Mouse (Mus musculus): ENCODE results near the gene Dkkl1.
"Not testable (repeated sequence)": the region's sequence is repeated elsewhere in the genome, so short reads cannot be mapped to it uniquely, and the experiment has no call there.

The Dkkl1 gene

DNA sequence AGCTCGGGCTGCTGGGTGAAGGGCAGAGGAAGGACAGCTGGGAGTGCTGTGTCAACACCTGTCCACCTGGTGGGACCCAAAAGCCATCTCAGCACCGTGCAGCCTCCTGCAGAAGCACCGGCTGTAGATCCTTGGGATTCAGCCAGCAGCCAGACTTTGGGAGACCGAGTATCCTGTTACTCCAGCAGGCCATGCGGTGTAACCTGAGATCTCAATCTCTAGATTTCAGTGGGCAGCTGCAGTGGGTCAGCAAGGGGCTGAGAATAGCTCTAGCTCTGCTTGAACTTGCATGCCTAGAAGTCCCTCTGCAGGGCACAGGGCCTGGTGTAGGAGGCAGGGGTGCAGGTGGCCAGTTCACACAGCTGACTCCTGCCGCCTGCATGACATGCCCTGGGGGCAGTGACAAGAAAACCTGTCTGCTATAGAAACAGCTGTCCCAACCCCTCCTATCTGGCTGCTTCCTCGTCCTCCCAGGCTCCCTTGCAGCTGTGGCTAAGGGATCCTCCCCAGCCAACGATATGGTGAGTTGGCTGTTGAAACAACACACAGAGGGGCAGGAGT is 20.1 kb downstream of the Dkkl1 start:
- no peak for DNase-seq

- no peak for DNase-seq
These were observed 20.8 kb downstream of the Dkkl1 start for GRCm38 (mm10) chr7:45191161-45191560.

DNA sequence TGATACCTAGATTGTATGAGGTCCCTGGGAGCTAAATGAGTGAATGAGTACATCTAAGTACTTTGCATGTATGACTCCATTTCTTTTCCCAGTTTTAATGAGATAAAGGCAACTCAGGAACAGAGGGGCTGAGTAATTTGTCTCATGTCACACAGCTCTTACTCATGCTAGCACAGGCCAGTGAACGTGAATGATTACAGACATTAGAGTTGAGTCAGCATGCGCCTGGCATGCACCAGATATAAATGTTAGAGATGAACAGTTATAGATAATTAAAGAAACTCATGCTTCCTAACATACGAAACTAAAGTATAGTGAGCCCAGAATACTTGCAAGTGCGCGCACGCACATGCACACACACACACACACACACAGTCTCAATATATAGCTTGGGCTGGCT is 21.8 kb downstream of the Dkkl1 start:
- DNase-seq, result no peak

DNA sequence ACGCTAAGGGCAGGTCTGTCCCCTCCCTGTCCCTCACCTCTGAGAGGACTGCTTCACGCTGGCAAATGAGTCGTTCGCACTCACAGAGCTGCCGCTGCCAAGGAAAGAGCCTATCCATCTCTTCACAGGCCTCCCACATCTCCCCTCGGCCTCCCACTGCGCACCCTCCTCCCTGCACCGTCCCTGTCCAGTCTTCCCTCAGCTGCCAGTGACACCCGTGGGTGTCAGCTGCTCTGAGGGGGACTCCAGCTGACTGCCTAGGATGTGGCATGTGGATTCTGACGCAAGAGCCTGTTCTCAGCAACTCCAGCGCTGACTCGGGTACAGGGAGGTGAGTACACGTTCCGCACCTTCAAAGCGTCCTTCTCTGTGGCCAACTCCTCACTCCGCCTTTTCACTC is 22.3 kb downstream of the Dkkl1 start:
- no peak for DNase-seq

DNA sequence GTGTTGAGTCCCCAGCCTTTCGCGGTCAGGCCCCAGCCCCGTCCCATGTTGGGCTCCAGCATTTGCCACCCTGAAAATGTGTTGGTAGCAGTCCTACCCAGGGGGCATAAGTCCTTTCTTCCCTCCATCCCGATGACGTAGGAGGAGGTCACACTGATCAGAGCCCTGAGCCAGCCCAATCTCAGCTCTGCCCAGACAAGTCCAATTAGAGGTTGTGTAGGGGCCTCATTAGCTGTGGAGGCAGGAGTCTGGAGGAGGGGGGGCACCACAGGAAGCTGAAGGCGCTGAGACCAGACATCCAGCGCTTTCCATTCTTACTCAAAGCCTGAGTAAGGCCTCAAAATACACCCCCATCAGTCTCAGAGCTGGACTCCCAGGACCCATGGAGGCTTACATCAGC is 26.0 kb downstream of the Dkkl1 start:
- DNase-seq, result no peak

DNA sequence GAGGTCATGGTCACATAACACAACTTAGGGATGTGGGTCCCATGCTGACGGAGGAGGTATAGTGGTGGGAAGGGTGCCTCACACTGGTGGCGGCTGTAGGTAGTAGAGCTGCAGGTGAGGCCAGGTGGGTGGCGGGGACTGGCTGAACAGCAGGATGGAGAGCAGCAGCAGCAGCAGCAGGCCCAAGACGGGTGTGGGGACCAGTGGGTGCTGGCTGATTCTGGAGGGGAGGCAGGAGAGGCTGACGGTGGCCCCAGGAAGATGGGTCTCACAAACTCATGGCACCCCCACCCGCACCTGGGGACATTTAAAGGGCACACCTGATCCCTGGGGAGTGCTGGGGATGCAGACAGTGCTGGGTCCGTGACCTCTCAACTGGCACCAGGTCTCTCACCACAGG is 28.3 kb downstream of the Dkkl1 start:
- no peak for DNase-seq

GRCm38 (mm10) chr7:45182606-45183005 is 29.3 kb downstream of the Dkkl1 start:
- no peak for DNase-seq

GRCm38 (mm10) chr7:45182199-45182601 is 29.7 kb downstream of the Dkkl1 start:
- DNase-seq, result peak; percentile 90

GRCm38 (mm10) chr7:45181540-45181939 is 30.4 kb downstream of the Dkkl1 start:
- no peak for DNase-seq

- DNase-seq, result no peak
These were observed 31.0 kb downstream of the Dkkl1 start, which contains the start of gene Pth2 for GRCm38 (mm10) chr7:45180896-45181477. Gene Pth2 (plus strand): TSS chr7:45180995.

- no peak for DNase-seq
These were observed 32.5 kb downstream of the Dkkl1 start, which contains the start of gene Gfy for GRCm38 (mm10) chr7:45179469-45179868. Gene Gfy (minus strand): TSS chr7:45179569.

DNA sequence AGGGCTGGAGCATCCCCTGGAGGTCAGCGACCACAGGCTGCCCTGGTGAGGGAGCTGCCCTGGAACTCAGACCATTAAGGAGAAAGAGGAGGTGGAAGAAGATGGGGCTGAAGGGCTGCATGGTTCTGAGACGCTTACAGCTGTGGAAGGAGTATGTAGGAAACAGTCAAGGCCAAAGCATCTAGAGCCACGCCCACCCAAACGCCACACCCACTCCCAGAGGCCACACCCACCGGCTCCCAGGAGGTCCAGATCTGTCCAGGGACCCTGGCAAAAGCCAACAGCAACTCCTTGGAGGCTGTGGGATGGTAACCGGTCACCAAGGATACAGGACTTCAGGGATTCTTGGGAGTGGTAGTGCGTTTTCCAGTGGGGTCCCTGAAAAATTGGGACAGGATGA is 33.4 kb downstream of the Dkkl1 start:
- no peak for DNase-seq

DNA sequence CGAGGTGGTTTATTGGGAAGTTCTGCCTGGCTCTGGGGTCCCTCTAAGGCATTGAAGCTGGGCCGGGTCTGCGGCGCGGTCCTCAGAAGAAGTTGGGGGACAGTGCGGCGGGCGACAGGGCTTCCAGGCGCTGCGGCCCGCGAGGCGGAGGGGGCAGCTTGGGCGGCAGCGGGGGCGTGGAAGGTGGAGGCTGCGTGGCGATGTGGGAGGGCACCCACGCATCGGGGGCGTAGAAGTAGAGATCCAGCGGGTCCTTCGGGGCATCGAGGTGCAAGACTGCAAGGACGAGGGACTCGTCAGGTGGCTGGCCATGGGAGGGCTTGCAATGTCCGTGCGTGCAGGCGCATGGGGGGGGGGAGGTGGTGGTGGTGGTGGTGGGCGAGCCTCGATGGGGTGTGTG is 35.6 kb downstream of the Dkkl1 start:
- no peak for DNase-seq

DNA sequence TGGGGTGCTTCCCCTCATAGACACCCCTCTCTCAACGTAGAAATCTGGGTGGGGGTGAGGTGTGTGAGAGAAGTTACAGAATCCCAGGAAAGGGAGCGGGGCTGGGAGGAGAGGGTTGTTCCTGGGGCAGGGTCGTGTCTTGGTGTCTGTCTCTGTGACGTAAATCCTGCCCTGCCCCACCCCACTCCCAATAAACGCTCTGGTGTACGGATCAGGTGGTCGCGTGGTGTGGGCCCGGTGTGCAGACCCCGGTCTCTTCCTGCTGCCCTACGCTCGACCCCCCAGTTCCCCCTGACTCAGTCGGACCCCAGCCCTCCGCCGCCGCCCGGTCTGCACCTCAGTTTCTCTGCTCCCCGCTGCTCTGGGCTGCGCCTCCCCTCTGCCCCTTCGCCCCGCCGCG is 36.0 kb downstream of the Dkkl1 start:
- DNase-seq, result no peak

DNA sequence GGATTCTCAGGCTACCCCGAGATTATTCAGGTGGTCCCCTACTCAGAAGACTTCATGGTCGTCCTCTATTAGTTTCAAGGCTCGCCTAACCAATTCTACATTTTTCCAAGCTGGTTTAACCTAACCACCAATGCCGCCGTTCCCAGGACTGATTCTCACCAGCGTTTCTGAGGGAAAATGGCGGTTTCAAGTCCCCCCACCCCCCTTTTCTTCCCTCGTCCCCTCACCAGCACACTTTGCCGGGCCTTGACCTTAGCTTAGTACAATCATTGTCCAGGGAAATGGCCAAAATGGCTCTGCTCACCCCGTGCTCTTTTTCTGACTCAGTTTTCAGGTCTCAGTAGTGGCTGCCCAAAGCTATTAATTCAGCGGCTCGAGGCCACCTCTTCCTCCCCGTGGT is 36.5 kb downstream of the Dkkl1 start:
- DNase-seq, result no peak

- DNase-seq, result no peak
These were observed 37.2 kb downstream of the Dkkl1 start for GRCm38 (mm10) chr7:45174567-45175280.

GRCm38 (mm10) chr7:45173772-45174171 is 38.2 kb downstream of the Dkkl1 start:
- not testable (repeated sequence) for DNase-seq

DNA sequence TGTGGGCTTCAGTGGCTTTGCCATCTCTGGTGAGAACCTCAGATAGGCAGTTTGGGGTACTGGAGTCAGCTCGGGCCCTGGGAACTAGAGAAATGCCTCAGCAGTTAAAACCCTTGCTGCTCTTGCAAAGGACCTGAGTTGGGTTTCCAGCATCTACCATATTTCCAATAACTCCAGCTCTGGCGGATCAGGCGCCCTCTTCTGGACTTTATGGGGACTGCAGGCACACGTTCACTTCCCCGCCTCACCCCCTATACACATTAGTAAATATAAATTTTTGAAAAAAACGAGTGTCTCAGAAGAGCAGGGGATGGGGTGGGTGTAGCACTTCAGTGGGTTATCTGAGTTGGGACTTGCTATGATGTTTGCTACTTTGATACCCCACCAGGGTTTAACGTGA is 39.0 kb downstream of the Dkkl1 start:
- no peak for DNase-seq

DNA sequence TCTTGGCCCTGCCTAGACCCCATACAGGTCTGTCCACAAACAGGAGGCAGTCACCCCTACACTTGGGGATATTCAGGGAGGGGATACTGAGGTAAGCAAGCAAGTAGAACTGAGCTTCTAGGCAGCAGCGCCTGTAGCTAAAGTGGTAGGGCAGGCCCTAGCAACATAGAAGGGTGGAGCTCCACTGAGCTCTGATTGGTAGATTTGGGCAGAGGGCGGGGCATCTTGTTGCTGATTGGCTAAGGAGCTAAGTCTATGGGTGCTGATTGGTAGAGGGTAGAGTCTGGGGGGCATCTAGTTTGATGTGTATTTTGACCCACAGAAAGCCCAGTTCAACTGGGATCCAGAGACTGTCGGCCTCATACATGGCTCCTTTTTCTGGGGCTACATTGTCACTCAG is 42.5 kb downstream of the Dkkl1 start:
- peak; percentile 83 for DNase-seq

- no peak for DNase-seq
These were observed 43.3 kb downstream of the Dkkl1 start for GRCm38 (mm10) chr7:45168656-45169055.

- DNase-seq, result peak; percentile 81
These were observed 44.0 kb downstream of the Dkkl1 start for GRCm38 (mm10) chr7:45167761-45168445.

DNA sequence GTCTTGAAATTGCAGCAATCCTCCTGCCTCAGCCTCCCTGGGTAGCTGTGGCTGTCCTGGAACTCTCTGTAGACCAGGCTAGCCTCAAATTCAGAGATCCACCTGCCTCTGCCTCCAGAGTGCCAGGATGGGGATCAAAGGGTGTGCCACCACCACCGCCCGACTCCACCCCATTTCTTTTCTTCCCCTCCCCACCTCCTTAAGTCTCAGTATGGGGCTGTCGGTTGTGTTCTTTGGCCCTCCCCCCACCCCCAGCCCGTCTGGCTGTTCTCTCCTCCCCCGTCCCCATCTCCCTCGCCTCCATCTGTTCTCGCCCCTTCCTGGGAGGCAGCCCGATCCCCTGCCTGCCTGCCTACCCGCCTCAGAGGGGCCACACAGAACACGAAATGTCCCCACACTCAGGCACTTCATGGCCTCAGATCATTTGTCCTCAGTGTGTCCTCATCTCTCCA is 45.0 kb downstream of the Dkkl1 start:
- peak; percentile 75 for DNase-seq

DNA sequence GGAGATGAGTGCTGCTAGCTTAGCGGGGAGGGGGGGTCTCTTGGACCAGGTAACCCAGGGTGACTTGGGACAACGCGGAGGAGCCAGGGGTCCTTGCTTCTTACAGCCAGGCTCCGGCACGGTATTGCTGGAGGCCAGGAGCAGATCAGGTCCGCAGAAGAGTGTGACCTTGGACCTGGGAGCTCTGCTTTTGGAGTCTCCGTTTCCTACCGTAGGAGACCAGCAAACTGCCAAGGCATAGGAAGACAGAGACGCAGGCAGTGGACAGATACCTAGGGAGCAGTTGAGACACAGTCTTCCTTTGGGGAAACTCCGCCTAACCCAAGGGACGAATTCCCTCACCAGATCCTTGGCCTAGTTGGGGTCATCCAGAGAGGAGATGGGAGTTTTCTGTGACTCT is 46.2 kb downstream of the Dkkl1 start:
- DNase-seq, result no peak

- DNase-seq, result no peak
These were observed 47.1 kb downstream of the Dkkl1 start for GRCm38 (mm10) chr7:45164833-45165232.
